Mouse (Mus musculus) left cerebral cortex, postnatal 10 days (tissue): ENCODE measurements around the gene Xpo4. TPM values are rescaled to one million over a fixed set of nuclear protein-coding genes. Genes with fewer than 3 reads are reported as not detected.

Experiments
- DNase-seq, 2 experiments: peaks; one replicate each; pipeline ENCODE4 v3.0.0; 2021 to 2022; ENCODE audit warnings: low spot score in 2 of 2, mixed read lengths in 1 of 2; ENCODE audit errors: extremely low spot score in 1 of 2
- intact Hi-C: fragments of 180-260 bp; cut with DNase I; formaldehyde crosslinking; loops from one replicate; pipeline ENCODE4 v1.15.1; 2025
- total RNA-seq, 2 experiments: library from RNA; stranded (reverse); gene quantifications; 2 replicates each; pipeline ENCODE4 v1.2.3; 2021

The Xpo4 gene
- total RNA-seq, 2 experiments from 2014 or later: 14.8 to 15.2 TPM

- DNase-seq: no peak
- intact Hi-C loops: no loop called here
Measured at GRCm38 (mm10) chr14:57527598-57527997, 137.6 kb downstream of the Xpo4 start.

Other genes starting within 250 kb of the Xpo4 start
- gene Ift88, start 241.4 kb downstream of the Xpo4 start, total RNA-seq: 10 to 100 TPM; 16.8 to 18.8 TPM
- gene Il17d, start 140.7 kb downstream of the Xpo4 start, total RNA-seq: 10 to 100 TPM; 12.5 to 14.8 TPM
- gene Eef1akmt1, start 93.8 kb downstream of the Xpo4 start, total RNA-seq: 10 to 100 TPM; 35.7 to 36.3 TPM
- under 1 TPM in 1 of 2 experiments, not detected in 1; 0.65 TPM for gene Gm49361, start 80.7 kb upstream of the Xpo4 start, total RNA-seq
- gene Lats2, start 93.0 kb upstream of the Xpo4 start, total RNA-seq: 10 to 100 TPM in 1 of 2 experiments, 1 to 10 TPM in 1; 9.6 to 14.4 TPM
- gene Sap18, start 132.8 kb upstream of the Xpo4 start, total RNA-seq: 10 to 100 TPM; 33.2 to 69.0 TPM
- gene Ska3, start 160.8 kb upstream of the Xpo4 start, total RNA-seq: 1 to 10 TPM; 1.8 to 2.1 TPM
- gene Mrpl57, start 160.8 kb upstream of the Xpo4 start, total RNA-seq: 10 to 100 TPM; 80.9 to 86.9 TPM
- 10 to 100 TPM; 28.3 to 30.3 TPM for gene Zdhhc20, start 224.8 kb upstream of the Xpo4 start, total RNA-seq